Mouse (Mus musculus): ENCODE results near the gene Tmem80. TPM values are rescaled to one million over a fixed set of nuclear protein-coding genes. Genes with fewer than 3 reads are reported as not detected.
A peak's percentile ranks its signal among the peaks of the same experiment; 100 is the strongest.

The Tmem80 gene
- total and polyA plus RNA-seq, 2 experiments from 2014 or later: 23.6 to 29.8 TPM

DNA sequence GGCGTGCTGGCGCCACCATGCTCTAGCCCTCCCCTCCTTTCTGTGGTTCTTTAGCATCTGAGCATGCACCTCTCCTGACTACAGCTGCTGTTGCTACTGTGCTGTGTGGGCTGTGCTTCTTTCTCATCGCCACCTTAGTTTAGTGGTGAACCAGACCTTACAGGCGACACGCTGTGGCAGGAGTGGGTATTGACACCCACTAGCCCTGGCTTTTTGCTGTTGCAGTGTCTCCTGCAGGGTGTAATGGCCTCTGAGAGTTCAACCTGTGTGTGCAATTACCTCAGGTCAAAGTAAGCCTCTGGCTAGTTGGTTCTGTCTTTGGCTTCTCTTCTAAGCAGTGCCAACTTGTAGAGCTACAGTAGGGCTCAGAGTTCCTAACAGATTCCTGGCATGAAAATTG is 11.6 kb upstream of the Tmem80 start:
- Histone ChIP-seq H3K27me3 (ENCODE audit: control insufficient read depth, insufficient read depth, low read length) (no peaks in the 10 kb centered on the region), H3K4me2 (ENCODE audit: low read depth, low read length) (no peak overlapping the region), H3K27ac (ENCODE audit: low read depth) (no peak overlapping the region), H3K36me3 (replicated peaks; ENCODE audit: control insufficient read depth, insufficient read depth, low read length) (peaks cover 98% of the 10 kb centered on the region), H3K4me1 (ENCODE audit: control insufficient read depth, insufficient read depth) (no peaks in the 10 kb centered on the region; the same call in 1 of the 2 replicates), H3K9me3 (replicated peaks; ENCODE audit: control insufficient read depth, low read length) (no peaks in the 10 kb centered on the region), H3K4me3 (ENCODE audit: low read depth, low read length) (no peak overlapping the region), H3K9ac (replicated peaks; ENCODE audit: low read depth, low read length) (no peak overlapping the region)
- WGBS: 72% methylated on average over 5 of the region's 5 CpGs
- DNase-seq (ENCODE audit: low spot score) (no peak), ATAC-seq (ENCODE audit: insufficient read depth, low read depth) (no peak; the same call in 1 of the 2 replicates)
- peak; percentile 47 for TF ChIP-seq CTCF (IDR thresholded peaks at IDR 0.05; ENCODE audit: low read depth)
- TF ChIP-seq EP300 (IDR thresholded peaks at IDR 0.05; ENCODE audit: low read depth): no peak

- peaks cover 98% of the 10 kb centered on the region for H3K36me3 ChIP-seq (replicated peaks; ENCODE audit: control insufficient read depth, insufficient read depth, low read length)
- no peak overlapping the region for H3K4me3 ChIP-seq (ENCODE audit: low read depth, low read length)
- DNase-seq (ENCODE audit: low spot score): no peak
- H3K4me2 ChIP-seq (ENCODE audit: low read depth, low read length): no peak overlapping the region
- no peaks in the 10 kb centered on the region for H3K27me3 ChIP-seq (ENCODE audit: control insufficient read depth, insufficient read depth, low read length)
- no peaks in the 10 kb centered on the region; the same call in 1 of the 2 replicates for H3K4me1 ChIP-seq (ENCODE audit: control insufficient read depth, insufficient read depth)
- 71% methylated on average over 1 of the region's 1 CpGs for WGBS
- H3K9me3 ChIP-seq (replicated peaks; ENCODE audit: control insufficient read depth, low read length): no peaks in the 10 kb centered on the region
- TF ChIP-seq EP300 (IDR thresholded peaks at IDR 0.05; ENCODE audit: low read depth) (no peak), CTCF (IDR thresholded peaks at IDR 0.05; ENCODE audit: low read depth) (no peak)
- no peak overlapping the region for H3K9ac ChIP-seq (replicated peaks; ENCODE audit: low read depth, low read length)
- no peak overlapping the region for H3K27ac ChIP-seq (ENCODE audit: low read depth)
- no peak for ATAC-seq (ENCODE audit: insufficient read depth, low read depth)
Observed at GRCm38 (mm10) chr7:141317619-141318132, 9.9 kb upstream of the Tmem80 start.

DNA sequence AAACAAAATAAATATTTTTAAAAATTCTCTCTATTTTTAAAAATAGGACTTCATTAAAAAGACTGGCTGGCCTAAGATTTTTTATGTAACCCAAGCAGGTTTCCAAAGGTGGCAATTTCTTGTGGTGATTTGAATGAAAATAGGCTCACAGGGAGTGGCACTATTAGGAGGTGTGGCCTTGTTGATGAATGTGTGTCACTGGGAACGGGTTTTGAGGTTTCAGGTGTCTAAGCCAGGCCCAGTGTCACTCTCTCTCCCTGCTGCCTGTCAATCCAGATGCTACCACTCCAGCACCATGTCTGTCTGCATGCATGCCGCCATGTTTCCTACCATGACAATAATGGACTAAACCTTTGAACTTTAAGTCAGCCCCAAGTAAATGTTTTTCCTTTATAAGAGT is 8.1 kb upstream of the Tmem80 start:
- Histone ChIP-seq H3K27me3 (ENCODE audit: control insufficient read depth, insufficient read depth, low read length) (no peaks in the 10 kb centered on the region), H3K36me3 (replicated peaks; ENCODE audit: control insufficient read depth, insufficient read depth, low read length) (peaks cover 96% of the 10 kb centered on the region), H3K4me1 (ENCODE audit: control insufficient read depth, insufficient read depth) (no peaks in the 10 kb centered on the region; the same call in 1 of the 2 replicates), H3K9me3 (replicated peaks; ENCODE audit: control insufficient read depth, low read length) (no peaks in the 10 kb centered on the region), H3K27ac (ENCODE audit: low read depth) (no peak overlapping the region), H3K4me3 (ENCODE audit: low read depth, low read length) (no peak overlapping the region), H3K4me2 (ENCODE audit: low read depth, low read length) (no peak overlapping the region), H3K9ac (replicated peaks; ENCODE audit: low read depth, low read length) (no peak overlapping the region)
- no peak for DNase-seq (ENCODE audit: low spot score)
- no peak for ATAC-seq (ENCODE audit: insufficient read depth, low read depth)
- 88% methylated on average over 2 of the region's 2 CpGs for WGBS
- TF ChIP-seq EP300 (IDR thresholded peaks at IDR 0.05; ENCODE audit: low read depth) (no peak), CTCF (IDR thresholded peaks at IDR 0.05; ENCODE audit: low read depth) (no peak)

DNA sequence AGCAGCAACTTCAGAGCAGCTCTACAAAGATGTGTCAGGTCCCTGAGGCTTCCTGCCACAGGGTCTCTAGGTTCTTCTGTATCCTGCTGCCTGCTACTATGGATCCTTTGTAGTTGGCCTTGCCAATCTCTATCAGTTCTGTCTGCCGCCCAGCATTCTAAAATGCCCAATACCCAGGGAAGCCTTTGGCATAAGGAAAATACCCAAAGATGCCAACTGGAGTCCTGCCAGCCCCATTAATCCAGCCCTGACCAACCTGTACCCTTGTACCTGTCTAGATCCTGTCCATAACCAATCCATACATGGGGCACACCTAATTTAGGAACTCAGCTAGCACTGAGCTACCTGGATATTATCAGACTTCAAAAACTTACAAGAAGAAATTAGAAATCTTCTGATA is 2.9 kb upstream of the Tmem80 start:
- DNase-seq (ENCODE audit: low spot score): no peak
- Histone ChIP-seq H3K36me3 (replicated peaks; ENCODE audit: control insufficient read depth, insufficient read depth, low read length) (peaks cover 45% of the 10 kb centered on the region), H3K4me2 (ENCODE audit: low read depth, low read length) (no peak overlapping the region), H3K27ac (ENCODE audit: low read depth) (no peak overlapping the region), H3K4me1 (ENCODE audit: control insufficient read depth, insufficient read depth) (peaks cover 21% of the 10 kb centered on the region), H3K4me3 (ENCODE audit: low read depth, low read length) (no peak overlapping the region), H3K9me3 (replicated peaks; ENCODE audit: control insufficient read depth, low read length) (no peaks in the 10 kb centered on the region), H3K9ac (replicated peaks; ENCODE audit: low read depth, low read length) (no peak overlapping the region), H3K27me3 (ENCODE audit: control insufficient read depth, insufficient read depth, low read length) (no peaks in the 10 kb centered on the region)
- 73% methylated on average over 1 of the region's 1 CpGs for WGBS
- no peak for TF ChIP-seq EP300 (IDR thresholded peaks at IDR 0.05; ENCODE audit: low read depth)
- TF ChIP-seq CTCF (IDR thresholded peaks at IDR 0.05; ENCODE audit: low read depth): no peak
- ATAC-seq (ENCODE audit: insufficient read depth, low read depth): no peak

GRCm38 (mm10) chr7:141326546-141327446 is 743 bp upstream of the Tmem80 start:
- no peaks in the 10 kb centered on the region for H3K27me3 ChIP-seq (ENCODE audit: control insufficient read depth, insufficient read depth, low read length)
- TF ChIP-seq EP300 (IDR thresholded peaks at IDR 0.05; ENCODE audit: low read depth) (no peak), CTCF (IDR thresholded peaks at IDR 0.05; ENCODE audit: low read depth) (no peak)
- peak; percentile 1 for ATAC-seq (ENCODE audit: insufficient read depth, low read depth)
- peak overlapping the region; percentile 71 for H3K4me3 ChIP-seq (ENCODE audit: low read depth, low read length)
- 6% methylated on average over 32 of the region's 35 CpGs for WGBS
- peak overlapping the region; percentile 93 for H3K9ac ChIP-seq (replicated peaks; ENCODE audit: low read depth, low read length)
- H3K36me3 ChIP-seq (replicated peaks; ENCODE audit: control insufficient read depth, insufficient read depth, low read length): peaks cover 24% of the 10 kb centered on the region
- H3K27ac ChIP-seq (ENCODE audit: low read depth): peak overlapping the region; percentile 100
- H3K4me1 ChIP-seq (ENCODE audit: control insufficient read depth, insufficient read depth): peaks cover 21% of the 10 kb centered on the region
- no peak for DNase-seq (ENCODE audit: low spot score)
- H3K9me3 ChIP-seq (replicated peaks; ENCODE audit: control insufficient read depth, low read length): no peaks in the 10 kb centered on the region
- peak overlapping the region; percentile 94 for H3K4me2 ChIP-seq (ENCODE audit: low read depth, low read length)

Measured in heart, postnatal 0 days (tissue).